Mouse (Mus musculus) thymus, postnatal 10 days (tissue): ENCODE data around the gene Phkb.

ENCODE experiments used
- DNase-seq, 2 experiments: peaks; one replicate each; pipeline ENCODE4 v3.0.0; 2021; ENCODE audit warnings: low spot score in 2 of 2

The Phkb gene

DNA sequence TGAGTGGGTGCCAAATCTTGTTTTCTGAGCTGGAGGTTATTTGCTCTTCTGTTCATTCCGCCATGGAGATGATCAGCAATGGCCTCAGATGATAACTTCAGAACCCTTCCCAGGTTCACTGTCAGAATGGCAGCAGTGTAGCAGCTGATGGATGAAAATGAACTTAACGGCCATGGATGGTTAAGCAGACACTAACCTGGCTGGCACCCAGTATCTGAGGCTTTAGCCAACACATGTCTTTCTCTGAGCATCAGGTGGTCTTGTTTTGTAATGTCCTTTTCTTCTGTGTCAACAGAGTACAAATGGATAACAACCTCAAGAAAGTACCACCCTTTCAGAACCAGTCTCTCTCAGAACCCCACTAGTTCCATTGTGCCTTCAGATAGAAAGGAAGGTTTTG is 246.0 kb downstream of the Phkb start:
- no peak for DNase-seq

DNA sequence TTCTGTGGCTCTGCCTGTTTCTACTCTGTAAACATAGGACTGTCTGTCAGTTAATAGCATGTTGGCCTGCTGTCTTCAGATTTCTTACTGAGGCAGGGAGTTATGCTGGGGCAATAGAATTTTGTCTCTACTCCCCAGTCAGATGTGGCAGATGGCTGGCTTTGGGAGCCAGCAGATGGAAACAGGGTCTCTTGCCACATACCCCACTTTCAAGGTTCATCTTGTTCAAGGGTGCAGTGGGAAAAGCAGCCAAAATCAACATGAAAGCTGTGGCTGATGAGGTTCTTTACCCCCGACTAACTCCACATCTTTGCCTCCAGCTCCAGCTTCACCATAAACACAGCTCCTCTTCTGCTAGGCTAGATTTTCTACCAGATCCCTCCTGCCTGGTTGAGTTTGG is 246.7 kb downstream of the Phkb start:
- DNase-seq = no peak

DNA sequence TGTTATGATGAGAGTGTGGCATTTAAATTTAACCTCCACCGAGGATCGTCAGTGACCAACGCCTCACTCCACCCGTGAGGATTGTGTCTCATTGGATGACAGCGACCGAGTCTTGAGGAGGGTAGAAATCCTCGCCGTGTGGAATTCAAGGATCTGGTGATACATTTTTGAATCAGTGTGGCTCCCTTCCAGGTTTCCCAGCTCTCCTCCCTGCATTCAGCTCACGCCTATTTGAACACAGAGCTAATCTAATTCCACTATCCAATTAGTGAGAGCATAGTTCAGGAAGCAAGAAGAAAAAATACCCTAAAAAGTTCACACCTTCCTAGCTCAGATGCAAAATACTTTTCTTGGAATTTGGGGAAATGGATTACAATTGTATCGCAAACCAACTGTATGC is 249.9 kb downstream of the Phkb start:
- no peak for DNase-seq
